Mouse (Mus musculus) cerebellum, postnatal 25 days (tissue): ENCODE data around the gene Ensa.
A peak's percentile ranks its signal among the peaks of the same experiment; 100 is the strongest.
"Not testable (repeated sequence)": the region's sequence is repeated elsewhere in the genome, so short reads cannot be mapped to it uniquely, and the experiment has no call there.

ENCODE experiments used
- DNase-seq, 2 experiments: peaks; one replicate each; pipeline ENCODE4 v3.0.0; 2021; ENCODE audit warnings: mixed read lengths in 2 of 2

Ensa gene

DNA sequence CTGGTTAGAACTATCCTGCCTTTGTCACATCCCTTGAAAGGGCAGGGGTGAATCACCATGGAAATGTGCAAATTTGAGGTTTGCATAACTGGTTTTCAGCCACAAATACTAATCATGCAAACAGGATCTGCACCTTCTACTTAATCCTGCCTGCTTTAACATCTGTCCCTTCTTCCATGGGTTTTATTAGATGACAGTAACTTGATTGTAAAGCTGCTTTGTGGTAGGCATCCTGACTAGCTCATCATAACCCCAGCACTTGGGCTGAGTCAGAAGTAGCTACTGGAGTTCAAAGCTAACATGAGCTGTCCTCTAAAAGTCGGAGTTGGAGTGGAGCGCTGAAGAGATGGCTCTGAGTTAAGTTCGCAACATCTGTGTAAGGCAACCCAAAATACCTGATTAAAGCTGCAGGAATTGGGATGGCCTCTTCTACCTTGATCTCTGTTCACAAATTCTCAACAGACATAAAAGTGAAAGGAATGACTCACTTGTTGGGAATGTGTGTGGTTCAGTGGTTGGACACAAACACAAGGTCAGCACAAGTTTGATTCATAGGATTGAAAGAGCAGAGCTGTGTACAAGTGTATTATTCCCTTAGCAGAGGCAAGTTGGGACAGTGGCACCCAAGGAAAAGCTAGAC is 39.3 kb downstream of the Ensa start:
- DNase-seq, result no peak

DNA sequence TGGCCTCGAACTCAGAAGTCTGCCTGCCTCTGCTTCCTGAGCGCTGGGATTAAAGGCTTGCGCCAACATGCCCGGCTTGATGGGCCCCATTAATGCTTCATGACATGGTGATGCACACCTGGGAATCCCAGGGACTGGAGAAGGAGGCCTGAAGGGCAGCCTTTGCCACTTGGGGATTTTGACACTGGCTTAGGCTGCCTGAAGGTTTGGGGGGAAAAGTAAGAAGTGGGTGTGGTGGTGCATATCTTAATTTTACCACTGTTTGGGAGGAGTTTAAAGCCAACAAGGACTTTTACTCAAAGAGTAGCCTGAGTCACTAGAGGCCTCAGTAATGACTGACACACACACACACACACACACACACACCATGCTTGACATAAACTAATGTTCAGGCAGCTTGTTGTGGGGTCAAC is 40.2 kb downstream of the Ensa start:
- no peak for DNase-seq

DNA sequence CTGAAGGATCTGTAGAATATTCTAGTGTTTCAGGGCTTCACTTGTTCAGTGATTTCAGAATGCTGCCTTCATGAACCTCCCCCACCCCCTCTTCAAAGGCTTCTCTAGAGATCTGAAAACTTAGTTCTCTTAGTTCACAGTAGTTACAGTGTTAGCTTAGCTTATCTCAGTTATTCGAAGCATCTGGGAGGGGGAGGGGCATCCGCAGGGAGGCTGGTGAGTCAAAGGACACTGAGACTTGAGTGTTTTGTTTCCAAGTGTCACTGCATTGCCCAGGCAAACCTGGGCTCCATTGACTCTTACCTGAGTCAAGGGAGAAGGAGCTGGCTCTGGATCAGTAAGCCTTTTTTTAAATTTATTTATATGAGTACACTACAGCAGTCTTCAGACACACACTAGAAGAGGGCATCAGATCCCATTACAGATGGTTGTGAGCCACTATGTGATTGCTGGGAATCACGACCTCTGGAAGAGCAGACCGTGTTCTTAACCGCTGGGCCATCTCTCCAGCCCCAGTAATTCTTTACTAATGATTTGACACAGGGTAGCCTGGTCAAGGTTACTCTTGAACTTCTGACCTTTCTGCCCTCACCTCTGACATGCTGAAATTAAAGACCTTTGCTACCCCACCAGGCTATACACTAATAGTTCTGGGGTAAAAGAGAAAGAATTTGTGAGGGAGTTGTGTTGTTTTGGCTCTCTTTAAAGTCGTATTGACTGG is 41.5 kb downstream of the Ensa start:
- DNase-seq, result peak in 1 of 2 experiments; percentile 38

DNA sequence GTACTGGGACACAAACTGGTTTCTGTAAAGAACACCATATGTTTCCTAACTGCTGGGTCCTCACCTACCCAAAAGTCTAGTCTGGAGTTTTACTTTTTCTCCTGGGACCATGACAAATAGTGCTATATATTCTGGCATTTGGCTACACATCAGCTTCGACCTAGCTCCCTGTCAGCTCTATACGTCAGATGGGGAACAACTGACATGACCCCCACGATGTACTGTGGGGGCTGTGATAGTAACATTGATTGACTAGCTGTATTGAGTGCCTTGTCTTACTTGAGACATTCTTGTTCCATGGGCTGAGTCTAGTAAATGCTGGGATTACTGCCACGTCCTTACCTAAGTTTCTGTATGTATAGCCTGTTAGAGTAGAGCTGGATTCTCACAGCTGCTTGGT is 42.7 kb downstream of the Ensa start:
- no peak for DNase-seq

DNA sequence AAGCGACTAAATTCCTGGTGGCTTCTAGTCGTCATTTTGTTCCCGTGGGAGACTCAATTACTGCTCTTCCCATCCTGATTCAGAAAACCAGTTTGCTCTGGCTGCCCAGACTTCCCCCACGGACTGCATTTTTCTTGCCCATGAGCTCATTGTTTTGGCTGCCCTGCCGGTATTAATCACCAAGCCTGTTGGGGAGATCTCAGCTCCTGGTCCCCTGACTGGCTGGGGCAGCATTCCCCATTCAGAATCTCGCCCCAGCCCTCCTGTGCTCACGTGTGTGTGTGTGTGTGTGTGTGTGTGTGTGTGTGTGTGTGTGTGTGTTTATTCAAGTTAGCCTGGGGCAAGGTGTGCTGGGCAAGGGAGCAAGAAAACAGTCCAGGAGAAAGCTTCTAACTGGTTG is 43.2 kb downstream of the Ensa start:
- DNase-seq, result peak; percentile 48 to 51

DNA sequence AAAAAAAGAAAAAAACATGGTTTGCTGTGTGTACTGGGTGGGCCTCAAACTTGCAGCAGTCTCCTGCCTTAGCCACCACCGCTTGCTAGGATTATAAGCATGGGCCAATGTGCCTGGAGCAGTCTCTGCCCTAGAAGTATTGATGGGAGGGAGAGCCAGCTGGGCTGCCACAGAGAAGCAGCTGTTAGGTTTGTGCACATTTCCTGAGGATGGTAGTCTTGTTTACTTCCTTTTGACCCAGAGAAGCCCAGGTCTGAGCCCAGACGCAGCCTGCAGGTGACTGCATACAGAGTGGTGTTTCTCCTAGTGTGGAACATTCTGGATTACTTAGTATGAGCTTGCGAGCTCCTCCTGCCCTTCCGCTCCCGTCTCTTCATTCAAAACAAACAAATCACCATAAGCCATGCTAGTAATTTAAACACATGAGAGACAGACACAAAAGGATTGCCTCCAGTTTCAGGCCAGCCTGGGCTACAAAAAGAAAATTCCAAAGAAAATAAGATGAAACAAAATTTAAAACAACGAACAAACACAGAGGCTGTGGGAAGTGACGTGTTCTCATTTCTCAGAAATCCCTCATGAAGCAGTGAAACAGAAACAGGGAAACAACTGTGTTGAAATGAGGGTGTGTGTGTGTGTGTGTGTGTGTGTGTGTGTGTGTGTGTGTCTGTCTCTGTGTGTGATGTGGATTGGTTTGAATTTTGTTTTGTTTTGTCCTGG is 44.0 kb downstream of the Ensa start:
- DNase-seq, result no peak

DNA sequence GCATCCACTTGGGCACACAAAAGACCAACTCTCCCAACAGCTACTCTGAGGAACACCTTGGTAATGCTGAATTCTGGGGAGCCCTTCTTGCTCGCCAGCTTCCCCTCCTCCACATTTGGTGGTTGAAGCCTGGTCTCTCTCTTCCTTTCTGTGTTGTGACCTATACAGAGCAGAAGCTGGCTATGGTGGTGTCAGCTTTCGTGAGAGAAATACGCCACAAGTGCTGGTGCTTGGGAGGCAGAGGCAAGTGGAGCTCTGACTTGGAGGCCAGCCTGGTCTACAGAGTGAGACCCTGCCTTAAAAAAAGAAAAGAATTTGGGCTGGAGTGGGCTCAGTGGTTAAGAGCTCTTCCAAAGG is 44.5 kb downstream of the Ensa start:
- DNase-seq, result no peak

DNA sequence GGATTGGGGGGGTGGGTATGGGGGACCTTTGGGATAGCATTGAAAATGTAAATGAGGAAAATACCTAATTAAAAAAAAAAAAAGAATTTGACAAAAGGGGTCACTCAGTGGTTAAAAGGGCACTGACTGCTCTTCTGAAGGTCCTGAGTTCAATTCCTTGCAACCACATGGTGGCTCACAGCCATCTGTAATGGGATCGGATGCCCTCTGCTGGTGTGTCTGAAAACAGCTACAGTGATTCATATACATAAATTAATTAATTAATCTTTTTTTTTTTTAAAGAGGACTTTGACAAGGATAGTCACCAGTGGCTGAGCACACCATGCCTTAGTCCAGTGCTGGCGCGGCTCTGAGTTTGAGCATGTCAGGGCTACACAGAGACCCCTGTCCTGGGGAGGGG is 45.6 kb downstream of the Ensa start:
- not testable (repeated sequence) for DNase-seq

DNA sequence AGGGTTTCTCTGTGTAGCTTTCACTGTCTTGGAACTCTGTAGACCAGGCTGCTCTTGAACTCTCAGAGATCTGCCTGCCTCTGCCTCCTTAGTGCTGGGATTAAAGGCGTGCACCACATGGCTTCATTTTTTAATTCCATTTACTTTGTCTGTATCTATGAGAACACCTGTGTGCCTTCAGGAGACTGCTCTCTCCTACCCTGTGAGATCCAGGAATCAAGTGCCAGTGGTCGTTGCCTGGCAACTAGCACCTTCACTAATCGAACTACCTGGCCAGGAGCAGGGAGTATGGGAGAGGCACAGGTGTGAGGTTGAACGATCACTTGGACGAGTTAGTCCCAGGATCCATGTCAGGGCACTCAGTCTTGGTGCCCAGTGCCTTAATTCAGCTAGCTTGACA is 46.4 kb downstream of the Ensa start:
- DNase-seq, result no peak

DNA sequence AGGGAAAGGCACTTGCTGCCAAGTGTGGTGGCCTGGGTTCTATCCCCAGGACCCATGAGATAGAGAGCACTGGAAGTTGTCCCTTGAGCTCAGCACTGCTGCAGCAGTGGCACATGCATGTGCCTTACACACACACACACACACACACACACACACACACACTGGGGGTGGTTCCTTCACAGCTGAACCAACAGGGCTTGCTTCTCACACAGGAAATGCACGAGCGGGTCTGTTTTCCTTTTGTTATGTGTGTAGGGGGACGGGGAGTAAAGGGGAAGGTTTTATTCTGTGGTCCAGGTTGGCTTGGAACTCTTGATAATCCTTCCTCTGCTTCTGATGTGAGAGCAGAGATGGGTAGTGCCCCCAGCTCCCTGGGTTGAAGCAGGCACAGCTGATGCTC is 47.7 kb downstream of the Ensa start:
- DNase-seq, result no peak

DNA sequence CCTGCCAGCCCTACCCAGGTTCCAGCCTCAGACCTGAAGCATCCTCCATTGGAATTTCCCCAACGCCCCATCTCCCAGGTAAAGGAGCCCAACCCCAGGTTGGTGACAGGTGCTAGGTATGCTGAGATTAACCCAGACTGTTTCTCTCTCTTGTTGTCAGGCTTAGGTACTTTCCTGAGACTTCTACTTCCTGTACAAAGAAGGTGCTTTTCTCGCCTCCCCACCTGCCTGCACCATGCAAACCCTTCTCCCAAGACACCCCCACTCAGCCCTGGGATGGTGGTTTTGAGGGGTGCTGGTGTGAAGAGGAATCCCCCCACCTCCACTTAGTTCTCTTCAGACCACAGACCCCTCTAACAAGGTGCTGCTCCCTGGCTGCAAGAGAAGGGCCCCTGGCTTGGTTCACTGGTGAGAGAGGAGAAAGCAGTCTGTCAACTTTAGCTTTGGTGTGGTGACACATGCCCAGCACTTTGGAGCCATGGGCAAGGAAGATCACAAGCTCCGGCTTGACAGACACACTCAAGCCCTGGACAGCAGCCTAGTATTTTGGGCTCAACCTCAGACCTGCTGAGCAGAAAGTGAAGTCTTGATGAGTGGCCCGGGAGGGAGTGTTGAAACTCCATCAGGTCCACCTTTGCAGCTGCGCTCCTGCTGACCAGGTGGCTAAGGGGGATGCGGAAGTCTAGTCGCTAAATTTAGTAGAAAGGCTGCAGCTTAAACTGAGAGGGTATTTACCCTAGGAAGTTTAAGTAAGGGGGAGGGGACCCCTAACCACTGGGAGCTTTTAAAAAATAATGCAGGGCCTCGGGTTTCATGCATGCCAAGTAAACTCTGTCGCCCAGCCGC is 48.3 kb downstream of the Ensa start:
- no peak for DNase-seq

DNA sequence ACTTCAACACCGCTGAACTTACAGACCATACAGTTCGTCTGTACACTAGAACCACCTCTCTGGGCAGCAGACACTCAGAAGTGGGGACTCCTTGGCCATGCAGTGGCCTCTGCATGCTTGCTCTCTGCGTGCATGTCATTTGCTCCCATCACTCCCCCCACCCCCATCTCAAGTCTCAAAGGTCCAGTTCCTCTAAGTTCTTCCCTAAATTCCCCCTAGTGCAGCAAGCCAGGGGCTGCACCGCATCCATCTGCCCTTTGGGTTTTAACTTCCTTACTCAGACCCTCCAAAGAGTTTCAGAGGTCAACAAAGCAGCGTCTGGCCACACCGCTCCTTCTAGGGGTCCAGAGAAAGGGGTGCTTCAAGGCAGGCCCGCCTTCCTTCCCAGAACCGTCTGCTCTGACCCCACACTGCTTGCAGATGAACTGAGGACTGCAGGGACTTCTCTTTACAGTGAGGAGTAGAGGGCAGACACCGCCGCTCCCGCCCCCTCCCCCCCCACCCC is 49.0 kb downstream of the Ensa start:
- no peak for DNase-seq

DNA sequence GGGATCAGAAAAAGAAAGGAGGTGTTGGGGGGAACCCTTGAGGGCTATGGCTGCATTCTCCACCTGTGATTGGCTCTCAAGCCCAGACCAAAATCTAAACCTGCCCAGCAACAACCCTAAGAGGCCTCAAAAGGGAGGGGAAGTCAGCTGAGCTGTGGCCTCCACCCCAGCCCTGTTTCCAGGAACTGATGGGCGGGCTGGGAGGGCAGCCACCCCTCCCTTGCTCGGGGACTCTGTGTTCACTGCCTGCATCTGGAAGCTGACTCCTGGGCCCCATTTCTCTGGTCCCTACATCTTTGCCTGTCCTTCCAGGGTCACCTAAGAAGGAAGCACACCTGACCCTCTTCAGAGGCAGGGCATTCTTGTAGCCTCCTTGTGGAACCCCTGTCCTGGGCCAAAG is 49.4 kb downstream of the Ensa start:
- DNase-seq, result no peak

DNA sequence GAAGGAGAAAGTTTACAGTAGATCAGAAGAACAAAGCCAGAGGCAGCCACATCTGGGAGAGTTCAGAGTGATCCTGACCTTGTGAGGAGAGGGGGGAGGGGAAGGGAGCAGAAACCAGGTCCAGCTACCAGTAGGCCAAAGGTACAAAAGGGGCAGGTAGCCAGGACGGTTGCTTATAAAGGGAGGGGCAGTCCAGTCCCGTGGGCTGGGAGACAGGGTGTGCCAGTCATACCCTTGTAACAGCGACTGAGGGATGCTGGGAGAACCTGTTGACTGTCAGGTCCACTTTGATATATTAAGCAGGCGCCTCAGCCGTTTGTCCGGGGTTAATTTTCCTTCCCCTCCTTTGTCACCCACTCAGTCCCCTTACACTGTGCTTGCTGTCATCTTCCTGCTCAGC is 50.0 kb downstream of the Ensa start:
- DNase-seq, result no peak

DNA sequence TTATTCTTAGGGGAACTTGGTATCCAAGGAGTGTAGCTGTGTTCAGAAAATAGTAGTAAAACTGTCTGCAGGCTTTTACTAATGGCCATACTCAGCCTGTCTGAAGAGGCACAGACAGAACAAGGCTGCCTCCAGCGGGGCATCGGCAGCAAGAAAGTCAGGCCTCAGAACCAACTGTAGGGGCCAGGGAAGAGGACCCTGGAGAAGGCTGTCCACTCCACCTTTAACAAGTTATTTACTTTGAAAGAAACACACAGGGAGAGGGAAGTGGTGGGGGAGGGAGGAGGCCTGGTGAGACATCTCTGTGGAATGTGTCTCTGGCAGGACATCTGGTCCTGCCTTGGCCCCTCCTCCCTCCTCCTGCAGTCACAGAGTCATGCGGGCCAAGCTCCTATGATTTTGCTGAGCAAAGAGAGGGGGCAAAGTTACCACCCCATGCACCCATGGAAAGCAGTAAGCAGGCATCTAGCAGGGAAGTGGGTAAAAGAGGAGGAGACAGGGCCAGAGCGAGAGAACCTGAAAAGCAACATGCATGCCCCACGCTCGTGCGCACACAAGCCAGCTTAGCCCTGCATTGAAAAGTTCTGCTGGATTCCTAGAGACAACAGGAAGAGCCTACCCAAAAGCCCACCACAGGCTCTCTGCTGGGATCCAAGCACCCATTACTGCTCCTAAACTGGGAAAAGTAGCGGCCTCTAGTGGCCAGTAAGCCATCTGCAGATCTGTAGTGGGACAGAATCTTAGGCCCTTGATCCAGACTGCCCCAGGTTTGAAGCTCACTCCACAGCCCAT is 50.7 kb downstream of the Ensa start:
- peak; percentile 69 to 82 for DNase-seq

DNA sequence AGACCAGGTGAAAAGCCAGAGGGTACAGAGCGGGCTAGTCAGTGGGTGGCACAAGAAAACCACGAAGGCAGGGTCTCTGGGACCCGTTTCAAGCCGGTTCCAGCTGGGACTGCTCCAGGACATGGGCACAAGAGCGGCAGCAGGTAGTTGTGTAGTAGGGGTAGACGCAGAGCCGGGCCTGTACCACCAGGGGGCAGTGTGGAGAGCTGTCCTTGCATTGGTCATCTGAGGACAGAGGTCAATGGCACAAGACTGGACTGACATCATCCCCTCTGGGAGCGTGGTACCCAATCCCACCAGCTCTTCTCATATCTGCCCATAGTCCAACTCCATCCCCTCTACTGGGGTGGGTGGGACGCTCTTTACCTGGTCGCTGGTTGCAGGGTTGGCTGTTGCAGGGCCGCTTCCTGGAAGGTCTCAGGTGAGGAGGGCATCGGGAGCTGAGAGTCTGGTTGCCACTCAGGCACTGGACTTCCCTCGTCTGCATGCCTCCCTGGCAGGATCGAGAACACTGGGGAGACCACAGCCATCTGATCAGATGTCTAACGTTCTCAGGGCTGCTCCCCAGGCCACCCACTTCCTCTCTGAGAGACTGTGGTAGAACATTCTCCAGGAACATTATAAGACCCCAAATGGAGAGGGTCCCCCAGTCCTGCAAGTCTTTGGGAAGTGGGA is 52.1 kb downstream of the Ensa start:
- peak; percentile 70 to 81 for DNase-seq

DNA sequence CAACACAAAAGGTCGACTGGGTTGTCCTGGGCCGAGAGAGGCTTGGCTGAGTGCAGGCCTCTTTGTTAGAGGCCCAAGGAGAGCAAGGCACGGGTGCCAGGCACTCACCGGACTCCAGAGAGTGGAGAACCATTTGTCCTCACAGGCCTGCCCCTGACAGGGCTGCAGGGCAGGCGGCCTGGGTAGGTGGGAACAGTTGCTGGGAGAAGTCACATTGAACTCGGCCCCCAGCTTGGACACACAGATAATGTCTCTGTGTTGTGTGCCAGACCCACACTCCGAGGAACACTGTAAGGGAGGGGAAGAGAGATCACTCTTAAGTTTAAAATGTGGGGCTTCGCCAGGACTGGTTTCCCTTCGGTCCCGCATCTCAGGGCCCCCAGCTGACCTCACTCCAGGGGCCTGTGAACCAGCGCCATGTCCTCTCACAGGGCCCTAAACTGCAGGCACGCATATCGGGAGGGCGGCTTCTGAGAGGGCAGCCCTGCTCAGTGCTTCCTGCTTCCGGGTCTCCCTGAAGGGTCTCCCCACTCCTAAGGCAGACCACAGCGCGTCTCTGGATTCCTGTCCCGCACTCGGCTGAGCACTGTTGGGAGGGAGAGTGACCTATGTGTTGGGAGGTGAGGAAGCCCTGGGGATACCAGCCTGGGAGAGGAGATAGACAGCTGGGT is 52.8 kb downstream of the Ensa start:
- DNase-seq, result no peak

DNA sequence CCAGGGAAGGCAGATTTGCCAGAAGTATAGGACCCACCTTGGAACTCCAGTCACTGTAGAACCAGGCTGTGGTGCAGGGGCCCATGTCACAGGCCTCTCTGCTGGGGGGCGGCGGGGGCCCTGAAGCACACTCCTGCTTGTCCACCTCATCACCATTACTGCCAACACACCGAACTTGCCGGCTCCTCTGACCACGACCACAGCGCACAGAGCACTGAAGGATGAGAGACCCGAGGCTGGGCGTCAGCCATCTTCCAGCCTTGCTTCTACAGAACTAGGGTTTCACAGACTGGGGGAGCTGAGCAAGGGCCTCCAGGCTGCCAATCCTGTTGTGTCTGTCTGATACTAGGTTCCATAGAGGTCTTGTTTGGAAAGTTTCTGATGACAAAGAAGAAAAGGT is 54.8 kb downstream of the Ensa start:
- DNase-seq, result no peak

DNA sequence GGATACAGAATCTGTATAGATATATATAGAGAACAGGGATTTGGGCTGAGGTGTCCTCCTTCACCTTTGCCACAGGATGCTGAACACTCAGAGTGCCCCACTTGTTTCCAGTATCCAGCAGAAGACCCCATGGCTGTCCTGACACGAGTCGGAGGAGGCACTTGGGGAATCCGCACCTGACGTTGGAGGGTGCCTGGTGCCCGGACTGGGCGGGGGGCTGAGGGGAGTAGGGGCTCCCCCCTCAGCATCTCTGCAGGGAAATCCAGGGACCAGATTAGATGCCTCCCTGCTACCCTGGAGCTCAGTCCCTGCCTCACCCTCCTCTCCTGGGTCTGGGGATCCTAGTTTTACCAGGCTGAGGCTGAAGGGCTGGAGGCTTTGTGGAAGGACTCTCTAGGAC is 55.9 kb downstream of the Ensa start:
- DNase-seq, result no peak

DNA sequence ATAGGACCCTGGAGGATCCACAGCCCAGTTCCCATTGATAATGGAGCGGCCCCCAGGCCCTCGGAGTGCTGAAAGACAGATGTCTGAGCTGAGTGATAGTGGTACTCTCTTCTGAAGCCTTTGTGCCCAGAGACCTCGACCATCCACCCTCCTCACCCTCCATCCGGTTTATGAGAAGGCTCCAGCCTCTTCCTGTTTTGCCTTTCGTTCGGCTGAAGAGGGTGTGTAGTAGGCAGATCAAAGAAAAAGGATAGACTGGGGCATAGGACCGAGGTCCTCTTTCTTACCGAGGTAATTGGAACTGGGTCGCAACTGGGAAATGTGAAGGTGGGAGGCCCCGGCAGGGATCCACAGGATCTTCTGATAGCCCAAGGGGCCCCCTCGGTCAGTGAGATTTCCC is 56.6 kb downstream of the Ensa start:
- DNase-seq, result no peak
